Mouse (Mus musculus): ENCODE measurements around the gene Thrap3.

DNA sequence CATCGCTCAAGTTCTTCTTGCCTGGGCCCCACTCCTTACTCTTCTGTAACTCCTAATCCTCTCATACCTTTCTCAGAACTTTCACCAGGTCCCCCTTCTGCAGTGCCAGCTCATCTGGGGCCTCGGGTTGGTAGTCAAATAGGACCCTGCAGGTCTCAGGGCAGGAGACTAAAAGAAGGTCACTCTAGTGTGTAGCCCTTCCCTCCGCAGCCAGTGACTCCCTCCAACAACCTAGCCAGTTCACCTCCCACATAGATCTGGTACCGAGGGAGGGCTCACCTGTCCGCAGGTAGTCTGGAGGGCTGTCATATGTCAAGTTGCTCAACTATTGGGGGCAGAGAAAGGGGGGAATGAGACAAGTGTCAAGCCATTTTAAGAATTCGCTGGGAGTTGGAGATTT lies 41.1 kb downstream of the Thrap3 start:
- TF ChIP-seq CTCF (IDR thresholded peaks at IDR 0.05; ENCODE audit: low read depth, low read length) (no peak), POLR2A (IDR thresholded peaks at IDR 0.05; ENCODE audit: extremely low read depth, insufficient read depth, low read length) (no peak)
